Mouse (Mus musculus) testis, postnatal 14 days (tissue): ENCODE data around the gene Apobec1.
A peak's percentile ranks its signal among the peaks of the same experiment; 100 is the strongest.
"Not testable (repeated sequence)": the region's sequence is repeated elsewhere in the genome, so short reads cannot be mapped to it uniquely, and the experiment has no call there.

Experiments used
- DNase-seq: peaks from one replicate; pipeline ENCODE4 v3.0.0; 2021; ENCODE audit warnings: low spot score

The Apobec1 gene

DNA sequence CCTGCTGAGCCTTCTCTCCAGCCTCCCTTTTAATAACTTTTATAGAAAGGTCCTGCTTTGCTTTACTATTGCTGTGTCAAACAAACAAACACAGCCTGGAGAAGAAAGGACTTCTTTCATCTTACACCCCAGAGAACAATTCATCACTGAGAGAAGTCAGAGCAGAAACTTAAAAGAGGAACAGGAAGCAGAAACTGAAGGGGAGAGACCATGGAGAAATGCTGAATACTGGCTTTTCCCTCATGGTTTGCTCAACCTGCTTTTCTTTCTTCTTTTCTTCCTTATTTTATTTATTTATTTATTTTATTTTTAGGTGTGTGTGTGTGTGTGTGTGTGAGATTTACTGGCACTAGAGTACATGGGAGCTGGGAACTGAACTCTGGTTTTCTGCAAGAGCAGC lies 2.0 kb upstream of the Apobec1 start:
- DNase-seq: no peak

GRCm38 (mm10) chr6:122602992-122603322 lies 713 bp upstream of the Apobec1 start:
- DNase-seq: no peak

DNA sequence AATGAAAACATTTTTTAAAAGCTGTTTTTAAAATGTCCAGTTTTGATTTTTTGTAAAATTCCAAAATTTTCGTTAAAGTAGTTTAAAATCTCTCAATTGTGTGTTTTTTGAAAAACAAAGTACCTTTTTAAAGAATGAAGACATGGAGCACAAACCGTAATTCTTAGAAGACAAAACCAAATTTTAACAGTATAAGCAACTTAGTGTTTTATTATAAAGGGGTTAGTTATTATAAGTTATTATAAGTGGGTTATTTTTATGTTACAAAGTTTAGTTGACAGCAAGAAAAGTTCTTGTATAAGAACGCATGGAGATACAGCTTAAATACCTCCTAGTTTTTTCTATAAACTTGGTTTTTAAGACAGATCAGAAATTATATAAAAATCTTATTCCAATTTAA lies 629 bp downstream of the Apobec1 start:
- DNase-seq: no peak

DNA sequence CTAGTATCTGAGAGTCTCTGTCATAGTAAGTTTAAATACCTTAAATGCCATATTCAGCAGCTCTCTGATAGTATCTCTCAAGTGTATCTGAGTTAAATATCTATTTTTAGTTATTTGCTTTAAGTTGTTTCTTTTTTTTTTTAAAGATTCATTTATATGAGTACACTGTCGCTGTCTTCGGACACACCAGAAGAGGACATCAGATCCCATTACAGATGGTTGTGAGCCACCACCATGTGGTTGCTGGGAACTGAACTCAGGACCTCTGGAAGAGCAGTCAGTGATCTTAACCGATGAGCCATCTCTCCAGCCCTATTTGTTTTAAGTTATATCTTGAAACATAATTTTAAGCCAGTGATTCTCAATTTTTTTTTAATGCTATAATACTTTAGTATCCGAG lies 1.2 kb downstream of the Apobec1 start:
- DNase-seq: no peak

DNA sequence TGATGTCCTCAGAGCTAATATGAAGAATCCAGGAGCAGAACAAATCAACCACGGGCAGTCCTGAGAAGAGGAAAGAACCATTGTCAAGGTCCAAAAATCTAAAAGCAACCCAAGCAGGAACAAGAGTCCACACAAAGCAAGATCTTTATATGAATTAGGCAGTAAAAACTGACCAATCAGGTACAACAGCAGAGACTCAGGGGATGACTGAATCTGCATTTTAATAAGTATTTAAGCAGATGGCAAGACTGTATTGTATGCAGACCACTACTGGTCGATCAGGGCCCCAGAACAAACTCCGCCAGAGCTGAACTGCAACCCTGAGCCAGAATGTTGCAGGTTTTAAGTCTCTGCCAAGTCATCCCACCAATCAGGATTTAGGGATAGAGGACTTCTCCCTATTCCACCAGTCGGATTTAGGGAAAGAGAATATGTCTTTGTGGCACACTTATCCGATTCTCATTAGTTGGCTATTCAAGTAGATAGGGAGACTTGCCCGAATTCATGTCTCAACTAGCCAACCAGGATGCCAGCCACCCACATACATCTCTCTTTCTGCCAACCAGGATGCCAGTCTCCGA lies 2.1 kb downstream of the Apobec1 start:
- DNase-seq: no peak

GRCm38 (mm10) chr6:122599054-122599737 lies 3.0 kb downstream of the Apobec1 start:
- no peak for DNase-seq

- no peak for DNase-seq
These were observed 3.8 kb downstream of the Apobec1 start for GRCm38 (mm10) chr6:122598436-122598835.

- no peak for DNase-seq
These were observed 4.2 kb downstream of the Apobec1 start for GRCm38 (mm10) chr6:122598014-122598413.

- DNase-seq: no peak
These were observed 5.6 kb downstream of the Apobec1 start for GRCm38 (mm10) chr6:122596608-122597007.

GRCm38 (mm10) chr6:122595637-122596036 lies 6.6 kb downstream of the Apobec1 start:
- no peak for DNase-seq

- DNase-seq: no peak
These were observed 9.3 kb downstream of the Apobec1 start for GRCm38 (mm10) chr6:122592905-122593304.

DNA sequence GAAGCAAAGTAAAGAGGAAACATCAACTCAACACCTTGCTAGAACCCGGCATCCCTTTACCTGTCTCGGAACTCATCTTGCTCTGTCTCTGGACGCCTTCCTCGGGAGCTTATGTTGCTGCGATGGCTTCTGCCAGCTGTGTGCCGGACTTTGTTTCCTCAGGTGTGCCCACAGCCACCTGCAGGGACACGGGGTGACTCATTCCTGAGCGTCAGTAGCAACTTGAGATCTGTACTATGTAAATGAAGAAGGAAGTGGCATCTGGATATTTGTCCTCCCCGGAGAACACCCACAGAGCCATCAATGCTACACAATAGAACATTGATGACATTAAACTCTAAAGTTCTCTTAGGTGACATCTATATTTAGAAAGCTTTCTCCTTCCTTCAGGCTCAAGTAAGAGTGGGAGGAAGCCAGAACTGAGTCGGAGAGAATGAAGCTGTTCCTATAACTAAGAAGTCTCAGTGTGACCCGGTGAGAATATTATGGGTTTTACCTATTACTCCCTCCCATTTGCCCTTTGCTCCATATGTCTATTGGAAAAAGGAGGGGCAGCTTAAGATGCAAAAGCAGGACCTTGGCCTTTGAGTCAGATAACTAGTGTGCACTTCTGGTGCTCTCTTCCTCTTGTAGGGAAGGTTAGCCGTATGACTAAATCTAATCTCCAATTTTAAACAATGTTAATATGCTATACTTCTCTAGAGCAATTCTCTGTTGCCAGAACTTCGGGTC lies 11.1 kb downstream of the Apobec1 start:
- DNase-seq: no peak

- DNase-seq: no peak
These were observed 23.2 kb downstream of the Apobec1 start for GRCm38 (mm10) chr6:122579086-122579485.

GRCm38 (mm10) chr6:122577030-122577429 lies 25.2 kb downstream of the Apobec1 start:
- no peak for DNase-seq

GRCm38 (mm10) chr6:122575037-122575436 lies 27.2 kb downstream of the Apobec1 start:
- not testable (repeated sequence) for DNase-seq

DNA sequence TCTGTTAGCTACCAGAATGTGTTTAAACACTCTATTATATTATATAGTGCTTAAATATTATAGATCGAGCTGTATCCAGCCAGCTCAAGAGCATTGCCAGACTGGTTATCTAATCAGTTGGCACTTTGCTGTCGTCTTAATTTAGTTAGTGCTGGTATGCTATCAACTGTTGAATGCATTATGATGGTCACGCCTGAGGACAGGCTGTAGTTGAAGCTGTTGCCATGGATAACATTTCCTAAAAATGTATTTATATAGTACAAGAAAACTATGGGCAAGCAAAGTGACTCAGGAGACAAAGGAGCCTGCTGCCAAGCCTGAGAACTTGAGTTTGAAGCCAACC lies 30.7 kb downstream of the Apobec1 start:
- no peak for DNase-seq

- no peak for DNase-seq
These were observed 31.3 kb downstream of the Apobec1 start for GRCm38 (mm10) chr6:122570695-122571616.

DNA sequence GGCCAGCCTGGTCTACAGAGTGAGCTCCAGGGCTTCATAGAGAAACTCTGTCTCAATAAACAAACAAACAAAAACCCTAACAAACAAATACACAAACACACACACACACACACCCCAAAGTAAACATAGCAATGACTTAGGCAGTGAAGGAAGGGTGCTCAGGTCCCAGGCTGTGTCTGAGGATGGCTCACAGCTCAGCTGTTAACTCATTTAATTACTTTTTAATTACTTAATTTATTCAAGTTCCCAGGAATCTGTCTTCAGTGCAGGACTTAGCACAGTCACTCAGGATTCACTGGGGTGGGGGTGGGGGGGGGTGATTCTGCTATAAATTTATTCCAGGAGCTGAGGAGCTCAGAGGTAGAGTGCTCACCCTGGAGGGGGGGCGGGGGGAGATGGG lies 32.5 kb downstream of the Apobec1 start:
- no peak for DNase-seq

- DNase-seq: no peak
These were observed 33.1 kb downstream of the Apobec1 start for GRCm38 (mm10) chr6:122569113-122569512.

DNA sequence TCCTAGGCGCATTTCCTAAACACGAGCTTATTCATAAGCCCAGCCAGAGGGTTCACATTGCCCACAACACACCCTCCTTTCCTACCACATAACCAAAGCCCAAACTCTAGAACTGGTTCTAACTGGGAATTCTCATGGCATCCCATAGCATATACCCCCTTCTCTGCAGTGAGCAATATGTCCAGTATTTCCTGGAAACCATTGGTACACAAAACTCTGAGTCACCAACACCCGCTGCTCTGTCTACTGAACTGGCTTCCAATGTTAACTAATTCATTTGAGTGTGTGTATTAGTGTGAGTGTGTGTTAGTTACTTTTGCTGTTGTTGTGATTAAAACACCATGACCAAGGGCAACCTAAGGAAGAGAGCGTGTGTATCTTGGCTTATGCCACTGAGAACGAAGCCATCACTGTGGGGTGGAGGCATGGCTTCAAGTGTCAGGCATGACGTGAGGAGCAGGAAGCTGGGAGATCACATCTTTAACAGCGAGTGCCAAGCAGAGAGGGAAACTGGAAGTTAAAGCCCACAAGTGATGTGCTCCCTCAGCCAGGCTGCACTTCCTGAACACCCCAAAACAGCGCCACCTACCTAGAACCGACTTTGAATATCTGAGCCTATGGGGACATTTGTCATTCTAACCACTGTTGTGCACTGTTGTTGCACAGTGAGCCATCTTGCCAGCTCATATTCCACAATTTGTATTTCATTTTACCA lies 37.0 kb downstream of the Apobec1 start:
- no peak for DNase-seq

DNA sequence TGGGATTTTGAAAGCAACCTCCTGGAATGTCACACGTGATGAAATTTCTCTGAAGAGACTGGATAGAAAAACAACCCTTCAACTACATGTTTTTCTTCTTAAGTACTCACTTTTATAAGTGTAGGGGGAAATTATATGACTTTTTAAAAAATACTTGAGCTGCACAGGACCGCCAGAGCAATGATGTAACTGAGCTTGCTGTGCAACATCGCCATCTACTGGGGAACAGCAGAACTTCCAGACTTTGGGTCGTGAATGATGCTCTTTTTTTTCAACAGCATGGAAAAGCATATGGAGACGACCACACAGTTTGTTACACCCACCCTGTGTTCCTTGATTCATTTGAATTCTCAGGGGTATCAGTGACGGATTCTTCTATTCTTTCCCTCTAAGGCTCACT lies 39.8 kb downstream of the Apobec1 start:
- DNase-seq: peak; percentile 21

DNA sequence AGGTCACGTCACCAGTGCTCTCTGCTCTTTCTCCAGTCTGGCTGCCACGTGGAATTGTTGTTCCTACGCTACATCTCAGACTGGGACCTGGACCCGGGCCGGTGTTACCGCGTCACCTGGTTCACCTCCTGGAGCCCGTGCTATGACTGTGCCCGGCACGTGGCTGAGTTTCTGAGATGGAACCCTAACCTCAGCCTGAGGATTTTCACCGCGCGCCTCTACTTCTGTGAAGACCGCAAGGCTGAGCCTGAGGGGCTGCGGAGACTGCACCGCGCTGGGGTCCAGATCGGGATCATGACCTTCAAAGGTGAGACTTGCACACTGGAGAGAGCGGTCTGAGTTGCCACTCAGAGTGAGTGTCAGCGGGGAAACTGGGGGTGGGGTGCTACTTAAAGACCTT lies 41.2 kb downstream of the Apobec1 start:
- DNase-seq: no peak
